Mouse (Mus musculus) neural tube, embryonic 12.5 days (tissue): ENCODE measurements around the gene Tubb3. TPM values are rescaled to one million over a fixed set of nuclear protein-coding genes. Genes with fewer than 3 reads are reported as not detected.
"Not testable (repeated sequence)": the region's sequence is repeated elsewhere in the genome, so short reads cannot be mapped to it uniquely, and the experiment has no call there.

ENCODE experiments used
- ATAC-seq: fragments of 200-750 bp; cut with Nextera tagmentation; 2 replicates; pipeline ENCODE4 v1.8.0; 2017; ENCODE audit warnings: low read depth, mild to moderate bottlenecking, moderate TSS enrichment, moderate library complexity; ENCODE audit not compliant: low FRiP score
- H3K27ac ChIP-seq: fragments of 300-500 bp; sonication (generic); 2 replicates; pipeline ENCODE4 v1.5.1; 2016
- H3K27me3 ChIP-seq: fragments of 300-500 bp; sonication (generic); replicated peaks from 2 replicates; pipeline ENCODE4 v1.6.1; 2016; ENCODE audit warnings: mild to moderate bottlenecking
- H3K36me3 ChIP-seq: fragments of 300-500 bp; sonication (generic); 2 replicates; pipeline ENCODE4 v1.6.1; 2016; ENCODE audit warnings: mild to moderate bottlenecking
- H3K4me1 ChIP-seq: fragments of 300-500 bp; sonication (generic); 2 replicates; pipeline ENCODE4 v1.6.1; 2016
- H3K4me2 ChIP-seq: fragments of 300-500 bp; sonication (generic); replicated peaks from 2 replicates; pipeline ENCODE4 v1.6.1; 2016; ENCODE audit warnings: mild to moderate bottlenecking
- H3K4me3 ChIP-seq: fragments of 300-500 bp; sonication (generic); 2 replicates; pipeline ENCODE4 v1.5.1; 2016
- H3K9ac ChIP-seq: fragments of 300-500 bp; sonication (generic); 2 replicates; pipeline ENCODE4 v1.6.1; 2016; ENCODE audit warnings: mild to moderate bottlenecking
- H3K9me3 ChIP-seq: fragments of 300-500 bp; sonication (generic); 2 replicates; pipeline ENCODE4 v1.6.1; 2016; ENCODE audit warnings: mild to moderate bottlenecking
- WGBS: fragments of 180-500 bp; shearing (Covaris S2); methylation state at CpG from one replicate; pipeline ENCODE4 v1.1.7; 2016; 5-methylcytosine and 5-hydroxymethylcytosine counted together
- polyA plus RNA-seq: library from polyadenylated mRNA; unstranded; fragments of >200 nt; fragmentation: Nextera tagmentation; extraction: Ambion mirVana; gene quantifications from 2 replicates; pipeline ENCODE4 v1.2.1, GENCODE M21; 2016

Tubb3 gene
- polyA plus RNA-seq, 1 experiment from 2014 or later: 1,244 TPM

GRCm38 (mm10) chr8:123443576-123443921 lies 32.3 kb downstream of the Tubb3 start:
- peak overlapping the region; percentile 61 for H3K4me3 ChIP-seq
- H3K27me3 ChIP-seq: no peaks in the 10 kb centered on the region
- peak overlapping the region; percentile 74 for H3K9ac ChIP-seq
- H3K4me1 ChIP-seq: peaks cover 9% of the 10 kb centered on the region; the same call in 1 of the 2 replicates
- WGBS: 45% methylated on average over 4 of the region's 4 CpGs
- no peak overlapping the region for H3K27ac ChIP-seq
- no peaks in the 10 kb centered on the region for H3K9me3 ChIP-seq
- no peaks in the 10 kb centered on the region for H3K36me3 ChIP-seq
- H3K4me2 ChIP-seq: peak overlapping the region; percentile 77
- ATAC-seq: no peak

- 84% methylated on average over 6 of the region's 6 CpGs for WGBS
- Histone ChIP-seq H3K27ac (no peak overlapping the region), H3K4me1 (peaks cover 9% of the 10 kb centered on the region; the same call in 1 of the 2 replicates), H3K4me2 (peak overlapping the region; percentile 77), H3K9me3 (no peaks in the 10 kb centered on the region), H3K9ac (no peak overlapping the region), H3K36me3 (peaks cover 2% of the 10 kb centered on the region; the same call in 1 of the 2 replicates), H3K27me3 (no peaks in the 10 kb centered on the region), H3K4me3 (no peak overlapping the region)
- no peak for ATAC-seq
Observed at GRCm38 (mm10) chr8:123444131-123444530, 32.9 kb downstream of the Tubb3 start.

GRCm38 (mm10) chr8:123445981-123446380 lies 34.8 kb downstream of the Tubb3 start:
- WGBS: 92% methylated on average over 10 of the region's 10 CpGs
- Histone ChIP-seq H3K27ac (no peak overlapping the region), H3K36me3 (peaks cover 16% of the 10 kb centered on the region; the same call in 1 of the 2 replicates), H3K4me1 (peaks cover 9% of the 10 kb centered on the region; the same call in 1 of the 2 replicates), H3K4me3 (no peak overlapping the region), H3K4me2 (no peak overlapping the region), H3K9ac (no peak overlapping the region), H3K27me3 (no peaks in the 10 kb centered on the region), H3K9me3 (no peaks in the 10 kb centered on the region)
- ATAC-seq: no peak

GRCm38 (mm10) chr8:123446799-123447198 lies 35.6 kb downstream of the Tubb3 start:
- Histone ChIP-seq H3K36me3 (peaks cover 20% of the 10 kb centered on the region; the same call in 1 of the 2 replicates), H3K9me3 (no peaks in the 10 kb centered on the region), H3K4me2 (no peak overlapping the region), H3K27me3 (no peaks in the 10 kb centered on the region), H3K27ac (no peak overlapping the region), H3K4me1 (peaks cover 9% of the 10 kb centered on the region; the same call in 1 of the 2 replicates), H3K9ac (no peak overlapping the region), H3K4me3 (no peak overlapping the region)
- no peak for ATAC-seq
- WGBS: 95% methylated on average over 6 of the region's 6 CpGs

GRCm38 (mm10) chr8:123450783-123451182 lies 39.6 kb downstream of the Tubb3 start:
- peaks cover 56% of the 10 kb centered on the region for H3K36me3 ChIP-seq

GRCm38 (mm10) chr8:123451747-123452146 lies 40.5 kb downstream of the Tubb3 start:
- not testable (repeated sequence) for H3K9me3 ChIP-seq, H3K4me2 ChIP-seq, H3K9ac ChIP-seq, H3K4me3 ChIP-seq, H3K27me3 ChIP-seq, H3K4me1 ChIP-seq, H3K27ac ChIP-seq, ATAC-seq
- WGBS: 93% methylated on average over 12 of the region's 12 CpGs
- peaks cover 66% of the 10 kb centered on the region for H3K36me3 ChIP-seq

More at GRCm38 (mm10) chr8:123450783-123451182, 39.6 kb downstream of the Tubb3 start:
- Histone ChIP-seq H3K27ac (no peak overlapping the region), H3K4me1 (no peaks in the 10 kb centered on the region), H3K9ac (no peak overlapping the region), H3K9me3 (no peaks in the 10 kb centered on the region), H3K27me3 (no peaks in the 10 kb centered on the region), H3K4me3 (no peak overlapping the region), H3K4me2 (no peak overlapping the region)
- ATAC-seq: no peak
- 91% methylated on average over 5 of the region's 5 CpGs for WGBS

GRCm38 (mm10) chr8:123452149-123452548 lies 40.9 kb downstream of the Tubb3 start:
- no peak for ATAC-seq
- H3K36me3 ChIP-seq: peaks cover 69% of the 10 kb centered on the region

GRCm38 (mm10) chr8:123453291-123453690 lies 42.1 kb downstream of the Tubb3 start:
- no peaks in the 10 kb centered on the region for H3K27me3 ChIP-seq
- 80% methylated on average over 7 of the region's 7 CpGs for WGBS
- H3K9me3 ChIP-seq: no peaks in the 10 kb centered on the region
- H3K4me3 ChIP-seq: no peak overlapping the region
- no peak overlapping the region for H3K4me2 ChIP-seq
- H3K9ac ChIP-seq: no peak overlapping the region
- no peak overlapping the region for H3K27ac ChIP-seq
- H3K36me3 ChIP-seq: peaks cover 78% of the 10 kb centered on the region
- ATAC-seq: no peak
- no peaks in the 10 kb centered on the region for H3K4me1 ChIP-seq

More at GRCm38 (mm10) chr8:123452149-123452548, 40.9 kb downstream of the Tubb3 start:
- no peak overlapping the region for H3K9ac ChIP-seq
- H3K27me3 ChIP-seq: no peaks in the 10 kb centered on the region
- no peak overlapping the region for H3K4me3 ChIP-seq
- 91% methylated on average over 4 of the region's 4 CpGs for WGBS
- H3K4me2 ChIP-seq: no peak overlapping the region
- no peaks in the 10 kb centered on the region for H3K9me3 ChIP-seq
- H3K4me1 ChIP-seq: no peaks in the 10 kb centered on the region
- H3K27ac ChIP-seq: no peak overlapping the region

- Histone ChIP-seq H3K27me3 (no peaks in the 10 kb centered on the region), H3K9me3 (no peaks in the 10 kb centered on the region), H3K4me2 (no peak overlapping the region), H3K4me1 (no peaks in the 10 kb centered on the region), H3K27ac (no peak overlapping the region), H3K4me3 (no peak overlapping the region), H3K9ac (no peak overlapping the region), H3K36me3 (peaks cover 84% of the 10 kb centered on the region)
- 87% methylated on average over 5 of the region's 5 CpGs for WGBS
- ATAC-seq: no peak
Observed at GRCm38 (mm10) chr8:123453951-123454350, 42.7 kb downstream of the Tubb3 start.

GRCm38 (mm10) chr8:123454559-123454958 lies 43.3 kb downstream of the Tubb3 start:
- Histone ChIP-seq H3K4me2 (no peak overlapping the region), H3K27ac (no peak overlapping the region), H3K9ac (no peak overlapping the region), H3K27me3 (no peaks in the 10 kb centered on the region), H3K9me3 (no peaks in the 10 kb centered on the region), H3K36me3 (peaks cover 84% of the 10 kb centered on the region), H3K4me1 (no peaks in the 10 kb centered on the region), H3K4me3 (no peak overlapping the region)
- ATAC-seq: no peak
- 94% methylated on average over 6 of the region's 6 CpGs for WGBS

GRCm38 (mm10) chr8:123463651-123464050 lies 52.4 kb downstream of the Tubb3 start:
- Histone ChIP-seq H3K4me2 (no peak overlapping the region), H3K27me3 (no peaks in the 10 kb centered on the region), H3K9me3 (no peaks in the 10 kb centered on the region), H3K4me3 (no peak overlapping the region), H3K4me1 (no peaks in the 10 kb centered on the region), H3K9ac (no peak overlapping the region), H3K36me3 (peaks cover 52% of the 10 kb centered on the region), H3K27ac (no peak overlapping the region)
- WGBS: 92% methylated on average over 4 of the region's 4 CpGs
- no peak for ATAC-seq

GRCm38 (mm10) chr8:123467476-123467875 lies 56.3 kb downstream of the Tubb3 start:
- Histone ChIP-seq H3K4me3 (no peak overlapping the region), H3K9ac (no peak overlapping the region), H3K4me2 (no peak overlapping the region), H3K27ac (no peak overlapping the region), H3K4me1 (no peaks in the 10 kb centered on the region), H3K27me3 (no peaks in the 10 kb centered on the region), H3K36me3 (peaks cover 16% of the 10 kb centered on the region), H3K9me3 (no peaks in the 10 kb centered on the region)
- no peak for ATAC-seq
- 82% methylated on average over 3 of the region's 3 CpGs for WGBS
